Mouse (Mus musculus) bone marrow macrophage, adult 2 months (primary cell): ENCODE results near the gene 9930021J03Rik.

Source experiments
- CTCF ChIP-seq: IDR thresholded peaks from 2 replicates; pipeline ENCODE4 v1.5.1; 2012; ENCODE audit warnings: low read depth, mild to moderate bottlenecking, low read length, moderate library complexity
- POLR2A ChIP-seq: IDR thresholded peaks from 2 replicates; pipeline ENCODE4 v1.6.1; 2012; ENCODE audit warnings: mild to moderate bottlenecking, low read depth, low read length, borderline replicate concordance

DNA sequence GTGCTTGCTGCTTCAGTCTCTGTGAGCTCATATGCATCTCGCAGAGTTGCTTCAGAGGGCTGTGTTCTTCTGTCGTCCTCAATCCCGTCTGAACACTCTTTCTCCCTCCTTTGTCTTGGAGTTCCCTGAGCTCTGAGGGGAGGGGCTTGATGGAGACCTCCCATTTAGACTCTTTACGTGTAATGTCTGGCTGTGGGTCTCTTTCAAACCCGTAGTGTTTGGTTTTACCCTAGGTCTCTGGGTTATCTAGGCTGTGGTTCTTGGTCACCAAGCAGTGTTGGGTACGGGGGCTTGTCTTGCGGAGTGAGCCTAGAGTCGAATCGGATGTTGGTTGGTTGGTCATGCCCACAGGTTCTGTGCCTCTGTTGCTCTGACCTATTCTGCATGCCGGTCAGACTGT lies 110.7 kb downstream of the 9930021J03Rik start:
- TF ChIP-seq CTCF (no peak), POLR2A (no peak)
